Mouse (Mus musculus) G1E (cell line): ENCODE measurements around the gene Paip2b. TPM values are rescaled to one million over a fixed set of nuclear protein-coding genes. Genes with fewer than 3 reads are reported as not detected.

Experiments used
- ATAC-seq: 2 replicates; pipeline ENCODE4 v1.8.0; 2016; ENCODE audit warnings: mild to moderate bottlenecking; ENCODE audit not compliant: insufficient number of reproducible peaks, poor library complexity, low FRiP score, severe bottlenecking; ENCODE audit errors: extremely low read depth
- DNase-seq: peaks from one replicate; pipeline ENCODE4 v3.0.0; 2012; ENCODE audit warnings: low spot score
- H3K27me3 ChIP-seq: 2 replicates; pipeline ENCODE4 v1.6.1; 2012; ENCODE audit warnings: mild to moderate bottlenecking, low read length, inconsistent platforms; ENCODE audit not compliant: insufficient read depth
- H3K36me3 ChIP-seq: replicated peaks from 2 replicates; pipeline ENCODE3; 2012; ENCODE audit warnings: mild to moderate bottlenecking, inconsistent platforms
- H3K4me1 ChIP-seq: 2 replicates; pipeline ENCODE4 v1.6.1; 2012; ENCODE audit warnings: low read depth, low read length, inconsistent platforms, mixed read lengths; ENCODE audit not compliant: insufficient read depth
- H3K4me3 ChIP-seq: 2 replicates; pipeline ENCODE4 v1.5.1; 2012; ENCODE audit warnings: low read depth, mild to moderate bottlenecking, inconsistent platforms, low read length, moderate library complexity, mixed read lengths
- H3K9me3 ChIP-seq: replicated peaks from 2 replicates; pipeline ENCODE4 v1.6.1; 2012; ENCODE audit warnings: inconsistent platforms
- CTCF ChIP-seq: IDR thresholded peaks from 2 replicates; pipeline ENCODE4 v1.5.1; 2012; ENCODE audit warnings: low read depth, low read length, inconsistent platforms, mixed read lengths
- GATA1 ChIP-seq: IDR thresholded peaks from 2 replicates; pipeline ENCODE4 v1.6.1; 2012; ENCODE audit warnings: borderline replicate concordance, low read length, inconsistent platforms, mixed read lengths
- GATA2 ChIP-seq: IDR thresholded peaks from 2 replicates; pipeline ENCODE4 v1.6.1; 2012; ENCODE audit warnings: low read depth, low read length, inconsistent platforms, borderline replicate concordance
- POLR2AphosphoS5 ChIP-seq: IDR thresholded peaks from 2 replicates; pipeline ENCODE4 v1.6.1; 2012; ENCODE audit warnings: low read depth, low read length, inconsistent platforms; ENCODE audit not compliant: insufficient replicate concordance
- TAL1 ChIP-seq: conservative IDR thresholded peaks from 2 replicates; pipeline ENCODE4 v1.6.1; 2012; ENCODE audit warnings: low read depth, low read length, inconsistent platforms, mixed read lengths
- polyA plus RNA-seq: library from polyadenylated mRNA; stranded (reverse); fragments of >175 nt; gene quantifications from 2 replicates; pipeline ENCODE4 v1.2.3, GENCODE M21; 2012
- total RNA-seq, 2 experiments: library from RNA; stranded (forward) in 1 of 2; stranded (reverse) in 1 of 2; fragments of 200-1000 nt in 1 of 2; fragments of >200 nt in 1 of 2; fragmentation: Nextera tagmentation in 1 of 2; gene quantifications; 2 replicates each; pipeline ENCODE4 v1.2.3; 2014 to 2017

Gene Paip2b
- total and polyA plus RNA-seq, 3 experiments = 7.6 to 12.0 (median 9.3) TPM

DNA sequence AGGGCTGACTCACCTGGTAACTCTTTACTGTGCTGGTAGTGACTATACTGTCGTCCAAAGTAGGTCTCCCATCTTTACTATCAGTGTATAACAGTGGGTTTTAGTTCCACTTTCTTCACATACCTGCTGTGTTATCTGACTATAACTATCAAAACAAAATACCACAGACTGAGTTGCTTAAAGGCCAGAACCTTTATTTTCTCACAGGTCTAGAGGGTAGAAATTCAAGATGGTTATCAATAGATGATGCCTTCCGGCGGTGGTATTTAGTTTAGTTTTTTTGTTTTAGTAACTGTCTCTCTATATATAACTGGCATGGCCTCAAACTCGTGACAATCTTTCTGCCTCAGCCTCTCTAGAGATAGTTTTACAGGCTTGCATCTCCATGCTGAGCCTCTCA, 32.0 kb upstream of the Paip2b start:
- Histone ChIP-seq H3K9me3 (no peaks in the 10 kb centered on the region), H3K4me3 (no peak overlapping the region), H3K27me3 (peaks cover 16% of the 10 kb centered on the region), H3K36me3 (no peaks in the 10 kb centered on the region), H3K4me1 (peaks cover 24% of the 10 kb centered on the region)
- TF ChIP-seq TAL1 = no peak
- TF ChIP-seq POLR2AphosphoS5 = no peak
- TF ChIP-seq CTCF = no peak
- TF ChIP-seq GATA1 = no peak
- no peak for TF ChIP-seq GATA2
- no peak for DNase-seq
- ATAC-seq = no peak

DNA sequence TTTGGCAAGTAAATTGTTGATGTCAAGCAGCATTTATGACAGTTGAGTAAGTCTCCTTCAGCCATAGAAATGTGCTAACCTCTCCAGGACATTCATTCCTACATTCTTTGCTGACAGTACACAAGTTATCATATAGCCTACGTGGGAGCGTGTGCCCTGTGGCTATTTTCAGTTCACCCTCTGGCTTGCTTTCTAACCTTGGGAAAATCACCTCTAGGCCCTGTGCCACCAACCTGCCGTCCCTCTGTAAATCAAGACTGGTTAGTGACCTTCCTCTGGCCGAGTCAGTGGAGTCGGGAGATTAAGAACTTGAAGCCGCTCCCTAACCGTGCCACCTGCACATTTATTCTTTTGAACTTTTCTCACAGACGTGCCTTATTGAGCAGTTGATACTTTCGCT, 28.5 kb upstream of the Paip2b start:
- DNase-seq (no peak), ATAC-seq (no peak)
- no peaks in the 10 kb centered on the region for H3K9me3 ChIP-seq
- no peak overlapping the region for H3K4me3 ChIP-seq
- no peak for TF ChIP-seq TAL1
- no peak for TF ChIP-seq CTCF
- no peak for TF ChIP-seq POLR2AphosphoS5
- no peak for TF ChIP-seq GATA1
- TF ChIP-seq GATA2 = no peak
- peaks cover 14% of the 10 kb centered on the region; the same call in 1 of the 2 replicates for H3K27me3 ChIP-seq
- H3K36me3 ChIP-seq = no peaks in the 10 kb centered on the region
- peaks cover 6% of the 10 kb centered on the region for H3K4me1 ChIP-seq

DNA sequence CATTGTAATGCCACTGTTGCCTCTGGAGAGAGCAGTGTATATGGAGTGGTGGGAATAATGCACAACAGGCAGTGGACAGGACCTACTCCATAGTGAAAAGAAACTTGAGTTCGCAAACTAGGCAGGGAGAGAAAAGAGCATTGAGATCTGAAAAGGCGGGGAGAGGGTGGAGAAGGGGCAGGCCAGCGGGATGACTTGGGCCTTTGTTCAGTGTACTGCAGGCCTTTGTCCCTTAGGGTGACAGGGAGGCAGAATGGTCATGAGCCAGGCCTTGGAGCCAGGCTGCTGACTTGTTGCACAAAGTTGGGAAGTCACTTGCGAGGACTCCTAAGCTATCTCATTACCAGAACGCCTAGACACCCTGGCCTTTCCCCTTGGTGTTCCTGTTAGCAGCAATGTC, 25.9 kb upstream of the Paip2b start:
- peaks cover 15% of the 10 kb centered on the region; the same call in 1 of the 2 replicates for H3K27me3 ChIP-seq
- TF ChIP-seq POLR2AphosphoS5 (no peak), TAL1 (no peak), CTCF (no peak), GATA1 (no peak), GATA2 (no peak)
- DNase-seq (no peak), ATAC-seq (no peak)
- H3K4me1 ChIP-seq = no peaks in the 10 kb centered on the region; the same call in 1 of the 2 replicates
- no peak overlapping the region for H3K4me3 ChIP-seq
- H3K9me3 ChIP-seq = no peaks in the 10 kb centered on the region
- H3K36me3 ChIP-seq = no peaks in the 10 kb centered on the region

DNA sequence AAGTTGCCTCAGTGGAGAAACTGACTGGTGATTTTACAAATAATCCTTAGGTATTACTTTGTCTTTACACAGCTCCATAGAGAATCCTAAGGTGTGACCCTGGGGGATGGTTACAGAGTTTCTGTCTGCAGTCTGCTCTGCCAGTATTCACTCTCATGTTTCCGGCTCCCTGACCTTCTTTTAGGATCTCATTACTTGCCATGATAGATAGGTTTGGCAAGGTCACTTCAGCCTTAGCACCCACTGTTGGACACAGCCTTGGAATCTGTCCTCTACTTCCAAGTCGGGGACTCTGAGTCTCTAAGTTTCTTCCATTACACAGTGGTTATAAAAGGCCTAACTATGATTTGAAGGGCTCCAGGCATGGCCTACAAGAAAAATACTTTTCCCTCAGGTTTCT, 17.9 kb upstream of the Paip2b start:
- H3K4me3 ChIP-seq = no peak overlapping the region
- no peak for TF ChIP-seq POLR2AphosphoS5
- no peak for TF ChIP-seq CTCF
- no peak for TF ChIP-seq GATA2
- TF ChIP-seq TAL1 = no peak
- TF ChIP-seq GATA1 = no peak
- peaks cover 16% of the 10 kb centered on the region; the same call in 1 of the 2 replicates for H3K27me3 ChIP-seq
- no peaks in the 10 kb centered on the region for H3K4me1 ChIP-seq
- no peak for ATAC-seq
- no peak for DNase-seq
- H3K36me3 ChIP-seq = no peaks in the 10 kb centered on the region
- H3K9me3 ChIP-seq = no peaks in the 10 kb centered on the region

DNA sequence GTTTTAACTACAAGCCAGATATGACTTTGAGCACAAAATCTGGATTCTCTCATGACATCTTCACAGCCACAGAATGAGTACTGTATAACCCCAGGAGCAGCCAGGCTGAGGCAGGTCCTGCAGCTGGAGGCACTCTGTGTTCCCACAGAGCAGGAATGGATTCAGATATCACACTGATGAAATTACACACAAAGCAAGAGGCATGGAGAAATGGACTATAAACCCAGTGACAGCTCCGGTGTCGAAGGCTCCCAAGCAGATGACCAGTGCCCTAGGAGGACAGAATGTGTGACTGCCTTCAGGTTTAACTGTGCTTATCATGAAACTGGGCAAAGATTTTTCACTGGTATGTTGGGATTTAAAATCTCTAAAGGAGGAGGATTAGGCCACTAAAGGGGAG, 14.6 kb upstream of the Paip2b start:
- DNase-seq (no peak), ATAC-seq (no peak)
- Histone ChIP-seq H3K4me1 (no peaks in the 10 kb centered on the region), H3K36me3 (no peaks in the 10 kb centered on the region), H3K4me3 (no peak overlapping the region), H3K27me3 (peaks cover 8% of the 10 kb centered on the region), H3K9me3 (no peaks in the 10 kb centered on the region)
- no peak for TF ChIP-seq GATA1
- TF ChIP-seq GATA2 = no peak
- TF ChIP-seq POLR2AphosphoS5 = no peak
- TF ChIP-seq TAL1 = no peak
- no peak for TF ChIP-seq CTCF

DNA sequence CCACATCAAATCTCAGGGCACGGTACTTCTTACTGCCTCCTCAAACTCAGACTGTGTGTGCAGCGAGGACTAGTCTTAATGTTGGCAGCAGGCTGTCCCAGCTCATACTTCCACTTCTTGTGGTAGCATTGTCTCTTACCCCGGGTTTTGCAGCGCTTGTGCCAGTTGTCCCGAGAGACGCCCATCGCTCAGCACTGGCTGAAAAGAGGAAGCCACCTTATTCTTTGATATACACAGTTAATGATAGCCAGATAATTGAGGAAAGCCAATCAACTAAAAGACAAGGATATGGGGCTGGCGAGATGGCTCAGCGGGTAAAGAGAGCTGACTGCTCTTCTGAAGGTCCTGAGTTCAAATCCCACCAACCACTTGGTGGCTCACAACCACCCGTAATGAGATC, 13.4 kb upstream of the Paip2b start:
- H3K27me3 ChIP-seq = peaks cover 5% of the 10 kb centered on the region
- no peak for TF ChIP-seq GATA2
- TF ChIP-seq TAL1 = no peak
- TF ChIP-seq GATA1 = no peak
- TF ChIP-seq CTCF = no peak
- TF ChIP-seq POLR2AphosphoS5 = no peak
- no peaks in the 10 kb centered on the region for H3K36me3 ChIP-seq
- ATAC-seq (no peak), DNase-seq (no peak)
- no peaks in the 10 kb centered on the region for H3K9me3 ChIP-seq
- no peaks in the 10 kb centered on the region for H3K4me1 ChIP-seq
- H3K4me3 ChIP-seq = no peak overlapping the region

DNA sequence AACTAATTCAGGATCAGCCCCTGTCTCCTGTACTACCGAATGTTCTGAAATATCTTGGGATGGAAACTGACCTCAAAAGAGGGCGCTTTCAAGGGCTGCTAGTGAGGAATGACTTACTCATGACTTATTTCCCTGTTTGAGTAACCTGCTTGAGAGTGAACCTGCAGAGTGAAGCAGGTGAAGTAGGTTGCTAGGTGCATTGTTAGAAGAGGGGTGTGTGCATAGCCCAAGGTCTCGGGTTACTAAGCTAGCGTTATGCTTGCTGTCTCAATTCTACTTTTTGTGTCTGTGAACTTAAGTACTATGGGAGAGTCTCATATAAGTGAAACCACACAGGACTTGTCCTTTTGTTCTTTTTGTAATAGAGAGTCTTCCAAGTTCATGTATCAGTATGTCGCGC, 8.5 kb upstream of the Paip2b start:
- TF ChIP-seq GATA1 (no peak), CTCF (no peak), GATA2 (no peak), TAL1 (no peak), POLR2AphosphoS5 (no peak)
- Histone ChIP-seq H3K4me3 (no peak overlapping the region), H3K9me3 (no peaks in the 10 kb centered on the region), H3K36me3 (no peaks in the 10 kb centered on the region), H3K27me3 (peaks cover 7% of the 10 kb centered on the region), H3K4me1 (no peaks in the 10 kb centered on the region)
- no peak for DNase-seq
- ATAC-seq = no peak
